Mouse (Mus musculus) lung, postnatal 0 days (tissue): Measurements from ENCODE around the gene Ifih1.

Experiments
- CTCF ChIP-seq: IDR thresholded peaks from 2 replicates; pipeline ENCODE4 v1.5.1; 2016; ENCODE audit warnings: antibody characterized with exemption, mild to moderate bottlenecking
- EP300 ChIP-seq: IDR thresholded peaks from 2 replicates; pipeline ENCODE4 v1.6.1; 2016; ENCODE audit warnings: antibody characterized with exemption, mild to moderate bottlenecking, control low read depth

DNA sequence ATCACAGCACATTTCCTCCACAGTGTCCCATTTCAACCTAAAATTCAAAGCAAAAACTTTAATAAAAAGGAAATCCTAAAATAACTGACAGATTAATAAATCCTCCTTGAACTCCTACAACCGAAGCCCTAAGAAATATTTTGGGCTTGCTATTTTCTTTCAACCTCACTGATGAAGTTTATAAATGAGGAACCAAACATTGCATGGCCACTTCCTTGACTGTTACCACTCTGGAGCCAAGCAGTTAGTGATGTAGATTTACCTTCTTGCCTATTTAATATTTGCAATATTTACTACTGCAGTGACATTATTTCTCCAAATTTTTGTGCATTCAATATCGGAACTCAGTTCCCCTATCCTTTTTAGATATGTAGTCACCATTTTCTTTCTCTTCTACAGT is 6.2 kb downstream of the Ifih1 start:
- TF ChIP-seq CTCF = no peak
- no peak for TF ChIP-seq EP300
